Mouse (Mus musculus): ENCODE measurements around the gene Cntnap5c. TPM values are rescaled to one million over a fixed set of nuclear protein-coding genes. Genes with fewer than 3 reads are reported as not detected.
"Not testable (repeated sequence)": the region's sequence is repeated elsewhere in the genome, so short reads cannot be mapped to it uniquely, and the experiment has no call there.

Gene Cntnap5c
- polyA plus RNA-seq, 1 experiment from 2014 or later, result 0.13 TPM

GRCm38 (mm10) chr17:57799414-57799985 is 30.1 kb downstream of the Cntnap5c start:
- no peak overlapping the region for H3K27ac ChIP-seq (ENCODE audit: low read depth, low read length)
- H3K4me3 ChIP-seq (ENCODE audit: low read depth, low read length), result no peak overlapping the region
- 47% methylated on average over 3 of the region's 3 CpGs for WGBS
- H3K4me2 ChIP-seq (ENCODE audit: low read depth), result no peak overlapping the region
- H3K36me3 ChIP-seq (ENCODE audit: control insufficient read depth, insufficient read depth, low read length), result no peaks in the 10 kb centered on the region
- H3K4me1 ChIP-seq (ENCODE audit: control insufficient read depth, insufficient read depth, low read length), result no peaks in the 10 kb centered on the region
- H3K27me3 ChIP-seq (ENCODE audit: control insufficient read depth, insufficient read depth, low read length), result no peaks in the 10 kb centered on the region
- ATAC-seq (ENCODE audit: insufficient read depth, low FRiP score, low TSS enrichment) (0 out of 2 replicates have a peak, but pooled peaks have one; percentile 67), DNase-seq (ENCODE audit: low spot score) (peak; percentile 10)
- H3K9ac ChIP-seq (ENCODE audit: low read length), result no peak overlapping the region
- no peaks in the 10 kb centered on the region for H3K9me3 ChIP-seq (ENCODE audit: control insufficient read depth, low read length)

DNA sequence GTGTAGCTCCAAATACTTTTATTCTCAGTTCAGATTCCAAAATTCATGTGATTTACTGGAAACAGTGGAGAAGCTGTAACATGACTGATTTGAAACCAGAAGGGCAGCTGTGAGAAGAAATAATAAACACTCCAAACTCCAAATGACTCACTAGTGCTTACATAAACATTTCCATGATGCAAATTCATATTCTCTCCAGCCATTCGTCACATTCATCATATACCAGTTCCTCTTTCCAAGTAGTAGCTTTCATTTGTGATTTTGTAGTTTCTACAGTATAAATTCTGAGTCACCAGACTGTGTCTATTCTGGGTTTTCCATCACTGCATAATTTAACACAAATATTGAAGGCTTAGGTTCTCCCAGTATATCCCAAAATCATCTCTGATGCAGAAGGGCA is 31.8 kb downstream of the Cntnap5c start:
- no peaks in the 10 kb centered on the region for H3K36me3 ChIP-seq (ENCODE audit: control insufficient read depth, insufficient read depth, low read length)
- H3K9ac ChIP-seq (ENCODE audit: low read length), result no peak overlapping the region
- no peaks in the 10 kb centered on the region for H3K27me3 ChIP-seq (ENCODE audit: control insufficient read depth, insufficient read depth, low read length)
- WGBS, result 82% methylated on average over 1 of the region's 1 CpGs
- ATAC-seq (ENCODE audit: insufficient read depth, low FRiP score, low TSS enrichment) (no peak), DNase-seq (ENCODE audit: low spot score) (no peak)
- no peaks in the 10 kb centered on the region for H3K4me1 ChIP-seq (ENCODE audit: control insufficient read depth, insufficient read depth, low read length)
- no peak overlapping the region for H3K27ac ChIP-seq (ENCODE audit: low read depth, low read length)
- no peak overlapping the region for H3K4me2 ChIP-seq (ENCODE audit: low read depth)
- no peaks in the 10 kb centered on the region for H3K9me3 ChIP-seq (ENCODE audit: control insufficient read depth, low read length)
- H3K4me3 ChIP-seq (ENCODE audit: low read depth, low read length), result no peak overlapping the region

- Histone ChIP-seq H3K9ac (ENCODE audit: low read length) (no peak overlapping the region), H3K27ac (ENCODE audit: low read depth, low read length) (no peak overlapping the region), H3K36me3 (ENCODE audit: control insufficient read depth, insufficient read depth, low read length) (no peaks in the 10 kb centered on the region), H3K4me3 (ENCODE audit: low read depth, low read length) (no peak overlapping the region), H3K4me2 (ENCODE audit: low read depth) (no peak overlapping the region), H3K4me1 (ENCODE audit: control insufficient read depth, insufficient read depth, low read length) (no peaks in the 10 kb centered on the region), H3K27me3 (ENCODE audit: control insufficient read depth, insufficient read depth, low read length) (no peaks in the 10 kb centered on the region), H3K9me3 (ENCODE audit: control insufficient read depth, low read length) (no peaks in the 10 kb centered on the region)
- DNase-seq (ENCODE audit: low spot score), result no peak
- ATAC-seq (ENCODE audit: insufficient read depth, low FRiP score, low TSS enrichment), result no peak
Observed at GRCm38 (mm10) chr17:57837090-57837971, 68.0 kb downstream of the Cntnap5c start.

DNA sequence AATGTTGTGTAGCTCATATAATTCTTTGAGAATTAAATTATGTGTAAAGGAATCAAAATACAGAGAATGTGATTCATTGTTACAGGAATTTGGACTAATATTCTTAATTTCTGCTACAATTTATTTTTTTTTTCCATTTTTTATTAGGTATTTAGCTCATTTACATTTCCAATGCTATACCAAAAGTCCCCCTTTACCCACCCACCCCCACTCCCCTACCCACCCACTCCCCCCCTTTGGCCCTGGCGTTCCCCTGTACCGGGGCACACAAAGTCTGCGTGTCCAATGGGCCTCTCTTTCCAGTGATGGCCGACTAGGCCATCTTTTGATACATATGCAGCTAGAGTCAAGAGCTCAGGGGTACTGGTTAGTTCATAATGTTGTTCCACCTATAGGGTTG is 86.4 kb downstream of the Cntnap5c start:
- not testable (repeated sequence) for H3K4me2 ChIP-seq (ENCODE audit: low read depth); H3K4me1 ChIP-seq (ENCODE audit: control insufficient read depth, insufficient read depth, low read length); H3K9ac ChIP-seq (ENCODE audit: low read length); DNase-seq (ENCODE audit: low spot score); H3K27me3 ChIP-seq (ENCODE audit: control insufficient read depth, insufficient read depth, low read length); H3K4me3 ChIP-seq (ENCODE audit: low read depth, low read length); H3K36me3 ChIP-seq (ENCODE audit: control insufficient read depth, insufficient read depth, low read length); H3K9me3 ChIP-seq (ENCODE audit: control insufficient read depth, low read length); H3K27ac ChIP-seq (ENCODE audit: low read depth, low read length)
- WGBS, result no CpG with 5 or more reads among the region's 4 CpGs
- peak; percentile 67; the same call in 1 of the 2 replicates for ATAC-seq (ENCODE audit: insufficient read depth, low FRiP score, low TSS enrichment)

DNA sequence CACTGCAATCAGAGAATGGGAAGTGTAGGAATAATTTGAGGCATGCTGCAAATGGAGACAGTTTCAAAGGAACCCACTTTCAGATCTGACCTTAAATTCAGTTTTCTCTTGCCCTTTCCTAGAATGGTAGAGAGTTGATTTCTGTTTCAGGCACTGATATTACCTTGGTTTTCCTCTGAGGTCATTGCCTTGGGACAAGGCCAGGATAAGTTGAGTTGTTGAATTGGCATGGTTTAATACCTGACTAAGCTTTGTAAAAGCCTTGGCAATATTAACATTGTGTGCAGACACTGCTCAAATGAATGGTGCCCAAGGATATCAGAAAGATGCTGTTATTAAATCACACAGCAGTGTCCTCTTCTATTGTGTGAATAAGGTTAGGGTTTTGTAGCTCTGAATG is 96.6 kb downstream of the Cntnap5c start:
- Histone ChIP-seq H3K4me2 (ENCODE audit: low read depth) (no peak overlapping the region), H3K9ac (ENCODE audit: low read length) (no peak overlapping the region), H3K4me1 (ENCODE audit: control insufficient read depth, insufficient read depth, low read length) (no peaks in the 10 kb centered on the region), H3K27ac (ENCODE audit: low read depth, low read length) (no peak overlapping the region), H3K9me3 (ENCODE audit: control insufficient read depth, low read length) (no peaks in the 10 kb centered on the region), H3K27me3 (ENCODE audit: control insufficient read depth, insufficient read depth, low read length) (no peaks in the 10 kb centered on the region), H3K4me3 (ENCODE audit: low read depth, low read length) (no peak overlapping the region), H3K36me3 (ENCODE audit: control insufficient read depth, insufficient read depth, low read length) (no peaks in the 10 kb centered on the region)
- ATAC-seq (ENCODE audit: insufficient read depth, low FRiP score, low TSS enrichment), result no peak
- no peak for DNase-seq (ENCODE audit: low spot score)

DNA sequence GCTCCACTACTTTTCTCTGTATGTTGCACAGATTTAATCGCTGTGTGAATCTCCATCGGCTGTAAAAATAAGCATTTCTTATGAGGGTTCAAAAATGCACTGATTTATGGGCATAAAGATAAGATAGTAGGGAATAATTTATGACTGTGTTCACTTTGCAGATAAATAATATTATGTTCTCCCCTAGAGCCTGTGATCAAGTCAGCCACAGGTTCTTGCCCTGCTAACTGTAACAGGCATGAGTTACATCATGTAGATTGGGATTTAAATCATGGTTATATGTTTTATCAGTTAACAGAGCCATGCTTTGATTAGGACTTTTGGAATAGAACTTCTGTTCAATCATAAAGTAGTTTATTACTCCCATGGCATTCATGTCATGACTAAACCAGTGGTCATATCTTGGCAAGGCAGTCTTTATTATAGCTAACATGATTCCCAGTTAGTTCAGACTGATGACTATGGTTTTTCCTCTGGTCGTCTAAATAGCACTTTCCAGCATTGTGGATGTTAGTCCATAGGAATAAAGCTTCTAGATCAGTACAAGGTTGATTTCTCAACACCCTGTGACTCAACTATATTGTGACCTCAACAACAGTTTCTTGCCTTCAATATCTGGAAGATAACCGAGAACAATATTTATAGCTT is 118.5 kb downstream of the Cntnap5c start:
- H3K27me3 ChIP-seq (ENCODE audit: control insufficient read depth, insufficient read depth, low read length), result no peaks in the 10 kb centered on the region
- WGBS, result 82% methylated on average over 4 of the region's 4 CpGs

GRCm38 (mm10) chr17:57911770-57912293 is 142.5 kb downstream of the Cntnap5c start:
- H3K27me3 ChIP-seq (ENCODE audit: control insufficient read depth, insufficient read depth, low read length), result no peaks in the 10 kb centered on the region
- no peak overlapping the region for H3K27ac ChIP-seq (ENCODE audit: low read depth, low read length)
- H3K4me1 ChIP-seq (ENCODE audit: control insufficient read depth, insufficient read depth, low read length), result no peaks in the 10 kb centered on the region
- H3K9me3 ChIP-seq (ENCODE audit: control insufficient read depth, low read length), result no peaks in the 10 kb centered on the region
- no peak overlapping the region for H3K9ac ChIP-seq (ENCODE audit: low read length)
- no peaks in the 10 kb centered on the region for H3K36me3 ChIP-seq (ENCODE audit: control insufficient read depth, insufficient read depth, low read length)
- no peak overlapping the region for H3K4me2 ChIP-seq (ENCODE audit: low read depth)
- no peak for DNase-seq (ENCODE audit: low spot score)
- H3K4me3 ChIP-seq (ENCODE audit: low read depth, low read length), result no peak overlapping the region
- no peak for ATAC-seq (ENCODE audit: insufficient read depth, low FRiP score, low TSS enrichment)

More for the DNA sequence above, 118.5 kb downstream of the Cntnap5c start:
- H3K4me1 ChIP-seq (ENCODE audit: control insufficient read depth, insufficient read depth, low read length), result no peaks in the 10 kb centered on the region
- H3K27ac ChIP-seq (ENCODE audit: low read depth, low read length), result no peak overlapping the region
- H3K9ac ChIP-seq (ENCODE audit: low read length), result no peak overlapping the region
- H3K4me2 ChIP-seq (ENCODE audit: low read depth), result no peak overlapping the region
- ATAC-seq (ENCODE audit: insufficient read depth, low FRiP score, low TSS enrichment), result no peak
- H3K9me3 ChIP-seq (ENCODE audit: control insufficient read depth, low read length), result no peaks in the 10 kb centered on the region
- no peak overlapping the region for H3K4me3 ChIP-seq (ENCODE audit: low read depth, low read length)
- no peaks in the 10 kb centered on the region for H3K36me3 ChIP-seq (ENCODE audit: control insufficient read depth, insufficient read depth, low read length)
- DNase-seq (ENCODE audit: low spot score), result no peak

GRCm38 (mm10) chr17:57984230-57984629 is 214.9 kb downstream of the Cntnap5c start:
- DNase-seq (ENCODE audit: low spot score) (no peak), ATAC-seq (ENCODE audit: insufficient read depth, low FRiP score, low TSS enrichment) (no peak)
- Histone ChIP-seq H3K4me1 (ENCODE audit: control insufficient read depth, insufficient read depth, low read length) (no peaks in the 10 kb centered on the region), H3K27me3 (ENCODE audit: control insufficient read depth, insufficient read depth, low read length) (no peaks in the 10 kb centered on the region), H3K27ac (ENCODE audit: low read depth, low read length) (no peak overlapping the region), H3K9me3 (ENCODE audit: control insufficient read depth, low read length) (no peaks in the 10 kb centered on the region), H3K4me2 (ENCODE audit: low read depth) (no peak overlapping the region), H3K36me3 (ENCODE audit: control insufficient read depth, insufficient read depth, low read length) (no peaks in the 10 kb centered on the region), H3K4me3 (ENCODE audit: low read depth, low read length) (no peak overlapping the region), H3K9ac (ENCODE audit: low read length) (no peak overlapping the region)
- WGBS, result 92% methylated on average over 3 of the region's 3 CpGs

Measured in neural tube, embryonic 11.5 days (tissue).